Mouse (Mus musculus) heart, postnatal 36 days (tissue): ENCODE data around the gene Spats1. TPM values are rescaled to one million over a fixed set of nuclear protein-coding genes. Genes with fewer than 3 reads are reported as not detected.
A peak's percentile ranks its signal among the peaks of the same experiment; 100 is the strongest.

Experiments used
- DNase-seq, 2 experiments: peaks; one replicate each; pipeline ENCODE4 v3.0.0; 2021 to 2022
- intact Hi-C: fragments of 180-260 bp; cut with DNase I; formaldehyde crosslinking; loops from one replicate; pipeline ENCODE4 v1.15.1; 2025
- total RNA-seq, 2 experiments: library from RNA; stranded (reverse); gene quantifications; 2 replicates each; pipeline ENCODE4 v1.2.3; 2021

Spats1 gene
- under 1 TPM in 1 of 2 experiments, not detected in 1; 0.27 TPM for total RNA-seq

DNA sequence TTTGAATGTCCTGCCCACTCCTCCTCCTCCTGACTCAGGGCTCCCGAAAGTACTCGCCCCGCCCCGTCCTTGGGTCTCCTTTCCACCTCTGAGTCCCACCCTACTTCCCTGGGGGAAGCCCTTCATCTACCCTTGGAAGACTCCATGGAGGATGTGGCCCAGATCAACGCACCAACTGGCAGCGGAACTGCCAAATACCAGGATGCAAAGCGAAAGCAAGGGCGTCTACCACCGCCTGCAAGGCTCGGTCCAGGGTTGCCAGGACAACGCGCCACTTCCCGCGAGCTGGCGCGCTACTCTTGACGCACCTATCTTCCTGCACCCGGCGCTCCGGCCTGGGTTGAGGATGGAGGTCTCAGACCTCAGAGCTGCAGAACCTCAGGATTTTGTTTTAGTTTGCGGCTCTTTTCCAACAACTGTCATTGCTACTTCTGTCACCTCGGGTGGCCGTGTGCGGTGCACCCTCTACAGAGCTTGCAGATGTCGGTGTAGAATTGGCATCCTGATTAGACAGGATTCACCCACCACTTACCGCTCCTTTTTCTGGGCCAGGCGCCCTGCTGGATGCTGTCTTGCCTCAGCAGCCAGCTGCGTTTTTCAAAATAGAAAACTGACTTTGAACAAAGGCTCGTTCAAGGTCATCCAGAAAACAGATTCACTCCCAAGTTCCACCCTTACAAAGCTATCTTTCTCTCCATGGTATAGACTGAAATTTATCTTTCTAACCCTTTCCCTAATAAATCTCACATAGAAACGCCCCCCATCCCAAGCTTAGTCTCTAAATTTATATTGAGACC, at the start of gene Spats1:
Gene Spats1 (minus strand): TSS at position 747 of the 797 bp plus-strand sequence.
- intact Hi-C loops = loop anchor here (5.0 kb wide), 1 partner anchor 167 kb away; no protein-coding TSS in a partner anchor
- peak; percentile 40 to 41 for DNase-seq

DNA sequence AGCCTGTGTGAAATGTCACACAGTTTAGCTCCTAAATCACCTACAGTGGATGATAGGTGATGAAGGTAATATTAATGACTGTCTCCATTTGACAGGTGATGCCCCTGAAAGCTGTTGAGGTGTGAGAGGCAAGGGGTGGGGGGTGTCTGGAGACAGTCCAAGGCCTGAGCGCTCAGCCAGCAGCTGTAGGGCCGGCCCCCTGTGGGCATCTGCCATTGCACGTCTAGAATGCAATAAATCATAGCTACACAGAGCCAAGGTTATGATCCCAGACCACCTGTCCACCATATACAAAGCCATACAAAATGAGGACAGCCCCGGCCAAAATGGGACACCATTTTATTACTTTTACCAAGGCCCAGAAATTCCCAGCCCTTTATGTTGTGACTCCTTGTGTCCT, 49.7 kb upstream of the Spats1 start:
- DNase-seq = no peak
- intact Hi-C loops = no loop called here

DNA sequence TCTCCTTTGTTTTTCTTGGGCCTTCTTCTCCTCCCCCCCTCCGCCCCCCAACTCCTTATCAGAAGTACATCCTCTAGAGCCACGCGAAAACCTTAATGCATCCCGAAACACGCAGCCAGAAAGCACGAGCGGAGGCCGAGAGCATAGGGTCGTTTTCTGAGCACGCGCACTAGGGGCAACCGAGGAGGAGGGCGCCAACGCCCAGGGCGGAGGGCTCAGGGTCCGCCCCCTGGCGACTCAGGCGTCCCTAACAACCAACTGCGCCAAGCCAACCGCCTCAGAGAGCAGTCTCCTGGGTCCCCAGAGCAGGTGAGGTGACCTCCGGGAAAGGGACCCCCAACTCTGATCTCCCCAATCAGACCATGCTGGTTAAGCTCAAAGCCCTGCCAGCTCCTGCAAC, 48.0 kb upstream of the Spats1 start, which contains the start of gene Tcte1:
Gene Tcte1 (plus strand): TSS at position 172 of the 400 bp plus-strand sequence.
- intact Hi-C loops = no loop called here
- no peak for DNase-seq

DNA sequence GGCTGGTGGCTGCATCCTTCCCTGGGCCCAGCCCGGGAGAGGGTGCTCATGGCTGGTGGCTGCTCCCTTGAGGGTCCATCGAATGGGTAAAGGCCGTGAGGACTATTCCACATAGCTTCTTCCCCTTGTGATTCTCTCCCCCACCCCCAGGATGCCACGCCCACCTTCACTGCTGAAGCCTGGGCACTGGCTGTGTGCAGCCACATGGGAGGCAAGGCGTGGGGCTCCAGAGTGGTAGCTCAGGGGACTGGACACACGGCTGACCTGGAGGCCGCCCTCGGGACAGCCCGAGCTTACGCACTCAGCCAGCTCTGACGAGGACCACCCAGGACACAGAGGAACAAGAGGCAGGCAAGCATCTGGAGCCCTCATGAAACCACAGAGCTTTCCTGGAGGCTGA, 44.9 kb upstream of the Spats1 start:
- intact Hi-C loops = no loop called here
- no peak for DNase-seq

GRCm38 (mm10) chr17:45518766-45519475, 43.7 kb upstream of the Spats1 start:
- intact Hi-C loops = no loop called here
- DNase-seq = no peak

DNA sequence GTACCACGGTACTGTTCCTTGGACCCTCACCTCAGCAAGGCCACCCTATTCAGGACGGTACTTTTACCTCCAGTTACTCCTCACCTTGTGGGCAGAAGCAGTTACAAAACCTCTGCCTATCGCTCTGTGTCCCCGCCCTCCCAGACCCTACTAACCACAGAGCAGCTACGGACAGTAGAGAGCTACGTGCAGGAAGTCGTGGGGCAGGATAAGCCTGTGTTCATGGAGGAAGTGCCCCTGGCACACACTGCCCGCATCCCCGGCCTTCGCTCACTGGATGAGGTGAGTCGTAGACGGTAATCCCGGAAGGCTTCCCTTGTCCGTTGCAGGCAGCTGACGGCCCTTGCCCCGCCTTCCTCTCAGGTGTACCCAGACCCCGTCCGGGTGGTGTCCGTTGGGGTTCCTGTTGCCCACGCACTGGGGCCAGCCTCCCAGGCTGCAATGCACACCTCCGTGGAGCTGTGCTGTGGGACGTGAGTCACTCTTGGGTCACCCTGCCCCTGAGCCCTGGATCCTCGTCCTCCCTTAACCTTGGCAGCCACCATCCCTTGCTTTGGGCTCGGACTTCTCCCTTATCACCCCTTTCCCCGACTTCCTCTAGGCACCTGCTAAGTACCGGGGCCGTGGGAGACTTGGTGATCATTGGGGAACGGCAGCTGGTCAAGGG, 42.5 kb upstream of the Spats1 start:
- intact Hi-C loops = loop anchor here (2.0 kb wide), 1 partner anchor 125 kb away; no protein-coding TSS in a partner anchor
- no peak for DNase-seq

GRCm38 (mm10) chr17:45517135-45517534, 41.9 kb upstream of the Spats1 start:
- no peak for DNase-seq
- intact Hi-C loops = loop anchor here (2.0 kb wide), 1 partner anchor 126 kb away; no protein-coding TSS in a partner anchor

DNA sequence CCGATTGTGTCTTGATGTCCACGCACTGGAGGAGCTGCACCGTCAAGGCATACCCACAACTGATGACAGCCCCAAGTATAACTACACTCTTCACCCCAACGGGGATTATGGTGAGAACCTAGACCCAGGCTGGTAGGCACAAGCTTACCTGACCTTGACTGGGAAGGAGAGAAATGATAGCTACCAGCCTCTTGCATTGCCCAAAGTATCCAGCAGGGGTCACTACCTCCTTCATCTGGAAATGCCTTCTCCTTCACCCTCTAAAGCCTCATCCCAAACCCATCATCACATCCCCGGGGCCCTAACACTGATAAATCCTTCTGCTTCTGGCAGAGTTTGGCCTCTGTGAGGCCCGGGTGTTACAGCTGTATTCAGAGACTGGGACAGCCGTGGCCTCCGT, 41.3 kb upstream of the Spats1 start:
- intact Hi-C loops = loop anchor here (1.0 to 2.0 kb wide), 2 partner anchors 36 to 126 kb away; no protein-coding TSS in a partner anchor
- peak; percentile 75 to 86 for DNase-seq

DNA sequence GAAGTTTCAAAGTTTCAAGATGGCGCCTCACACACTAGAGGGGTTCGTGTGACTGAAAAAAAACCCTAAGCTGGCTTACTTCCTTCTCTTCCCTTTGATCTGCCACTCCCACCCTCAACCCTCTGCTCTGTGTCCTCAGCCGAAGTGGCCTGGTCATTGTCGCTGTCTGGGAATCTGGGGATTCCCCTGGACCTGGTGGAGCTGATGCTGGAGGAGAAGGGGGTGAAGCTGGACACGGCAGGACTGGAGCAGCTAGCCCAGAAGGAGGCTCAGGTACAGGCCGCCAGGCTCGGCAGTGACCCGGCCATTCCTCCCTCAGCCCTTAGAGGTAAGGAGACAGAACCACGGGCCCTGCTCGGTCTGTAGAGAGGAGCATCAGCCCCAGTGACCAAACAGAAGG, 40.6 kb upstream of the Spats1 start:
- DNase-seq = no peak
- intact Hi-C loops = loop anchor here (1.0 to 2.0 kb wide), 2 partner anchors 36 to 127 kb away; no protein-coding TSS in a partner anchor

DNA sequence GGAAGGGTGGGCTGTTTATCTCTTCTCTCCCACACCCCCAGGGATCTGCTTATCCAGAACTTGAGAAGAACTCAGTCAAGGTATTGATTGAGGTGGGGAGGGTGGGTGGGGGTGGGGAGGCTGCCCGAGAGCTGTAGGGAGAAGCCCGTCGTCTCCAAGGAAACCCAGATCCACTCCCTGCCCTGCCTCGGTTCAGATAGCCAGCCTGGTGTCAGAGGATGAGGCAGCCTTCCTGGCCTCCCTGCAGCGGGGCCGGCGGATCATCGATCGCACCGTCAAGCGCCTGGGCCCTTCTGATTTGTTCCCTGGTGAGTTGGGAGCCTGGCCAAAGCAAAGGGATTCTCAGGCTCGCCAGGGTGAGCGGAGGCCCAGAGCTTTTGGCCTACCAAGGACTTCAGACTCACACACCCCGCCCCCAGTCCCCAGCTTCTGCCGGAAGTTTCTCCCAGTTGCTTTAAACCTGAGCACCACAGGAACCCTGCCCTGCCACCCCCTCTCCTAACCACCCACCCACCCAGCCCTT, 40.0 kb upstream of the Spats1 start:
- intact Hi-C loops = no loop called here
- DNase-seq = no peak

- intact Hi-C loops = no loop called here
These were observed 36.5 kb upstream of the Spats1 start for GRCm38 (mm10) chr17:45511757-45512156.

DNA sequence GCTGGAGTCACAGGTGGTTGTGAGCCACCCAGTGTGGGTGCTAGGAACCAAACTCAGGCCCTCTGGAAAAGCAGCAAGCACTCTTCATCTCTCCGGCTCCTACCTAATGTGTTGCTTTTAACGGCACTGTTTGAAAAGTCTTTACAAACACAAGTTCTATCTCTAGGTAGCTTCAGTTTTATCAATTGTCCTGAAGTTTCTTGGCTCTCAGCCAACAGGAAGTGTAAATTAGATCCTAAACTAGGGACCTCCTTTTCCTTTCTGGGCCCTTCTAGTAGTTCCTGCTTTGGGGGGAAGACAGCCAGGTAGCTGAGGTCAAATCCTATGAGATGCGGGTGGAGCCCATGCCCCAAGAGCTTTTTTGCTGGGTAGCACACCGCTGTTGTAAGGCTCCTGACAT, 35.7 kb upstream of the Spats1 start:
- intact Hi-C loops = no loop called here
- no peak for DNase-seq

More at GRCm38 (mm10) chr17:45511757-45512156, 36.5 kb upstream of the Spats1 start:
- DNase-seq = no peak

GRCm38 (mm10) chr17:45506700-45507189, 31.5 kb upstream of the Spats1 start, which contains the start of gene Aars2:
Gene Aars2, plus strand, starts transcription at chr17:45506841.
- DNase-seq = peak; percentile 97
- intact Hi-C loops = loop anchor here (2.0 kb wide), 1 partner anchor 28 kb away; no protein-coding TSS in a partner anchor

- intact Hi-C loops = loop anchor here (2.0 kb wide), 1 partner anchor 27 kb away; no protein-coding TSS in a partner anchor
- no peak for DNase-seq
These were observed 30.8 kb upstream of the Spats1 start for GRCm38 (mm10) chr17:45505941-45506465.

DNA sequence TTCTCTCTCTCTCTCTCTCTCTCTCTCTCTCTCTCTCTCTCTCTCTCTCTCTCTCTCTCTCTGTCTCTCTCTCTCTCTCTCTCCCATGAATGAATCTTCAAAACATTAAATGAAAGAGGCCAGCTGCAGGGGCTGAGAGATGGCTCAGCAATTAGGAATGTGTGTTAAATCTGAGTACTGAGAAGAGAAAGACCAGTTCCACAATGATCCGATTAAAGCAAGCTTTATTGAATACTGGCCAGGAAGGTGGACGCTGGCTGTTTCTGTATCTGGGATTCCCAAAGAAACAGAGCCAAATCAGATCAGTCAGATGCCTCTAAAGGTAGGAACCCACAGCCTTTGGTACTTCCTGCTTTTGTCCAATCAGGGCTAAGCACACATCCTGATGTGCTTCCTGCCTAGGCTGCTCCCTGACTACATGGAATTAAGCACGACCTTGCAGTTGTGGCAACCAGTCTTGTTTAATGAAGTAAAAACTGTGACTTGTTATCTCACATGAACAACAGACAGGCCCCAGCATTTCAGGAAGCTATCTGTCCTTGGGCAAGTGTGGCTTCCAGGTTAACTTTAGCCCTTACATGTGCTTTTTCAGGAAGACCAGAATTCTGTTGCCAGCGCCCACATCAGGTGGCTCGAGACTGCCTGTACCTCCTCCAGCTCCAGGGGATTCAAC, 28.2 kb upstream of the Spats1 start:
- intact Hi-C loops = no loop called here
- DNase-seq = no peak

- DNase-seq = no peak
- intact Hi-C loops = no loop called here
These were observed 27.1 kb upstream of the Spats1 start for GRCm38 (mm10) chr17:45502324-45502723.

DNA sequence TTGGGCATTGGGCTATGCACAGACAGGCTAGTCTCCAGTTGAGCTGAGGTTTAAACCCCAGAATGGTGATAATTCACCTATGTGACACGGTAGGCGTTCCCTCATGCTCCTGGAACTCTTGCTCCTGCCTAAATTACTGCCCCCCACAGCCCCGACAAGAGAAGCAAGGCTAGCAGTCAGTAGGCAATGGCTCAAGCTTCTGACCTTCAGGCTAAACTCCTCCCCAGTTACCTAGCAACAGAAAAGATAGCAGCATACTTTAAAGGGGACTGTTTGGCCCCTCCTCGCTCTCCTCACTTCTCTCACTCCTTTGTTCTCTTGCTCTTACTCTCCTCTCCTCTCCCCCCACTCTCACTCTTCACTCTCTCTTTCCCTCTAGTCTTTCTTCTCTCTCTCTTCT, 25.8 kb upstream of the Spats1 start:
- intact Hi-C loops = no loop called here
- no peak for DNase-seq

GRCm38 (mm10) chr17:45499516-45499915, 24.3 kb upstream of the Spats1 start:
- no peak for DNase-seq
- intact Hi-C loops = no loop called here

GRCm38 (mm10) chr17:45498397-45498796, 23.2 kb upstream of the Spats1 start:
- intact Hi-C loops = no loop called here
- no peak for DNase-seq
